ENCODE assay signal across 19 mouse cellular contexts in the genomic region with DNA sequence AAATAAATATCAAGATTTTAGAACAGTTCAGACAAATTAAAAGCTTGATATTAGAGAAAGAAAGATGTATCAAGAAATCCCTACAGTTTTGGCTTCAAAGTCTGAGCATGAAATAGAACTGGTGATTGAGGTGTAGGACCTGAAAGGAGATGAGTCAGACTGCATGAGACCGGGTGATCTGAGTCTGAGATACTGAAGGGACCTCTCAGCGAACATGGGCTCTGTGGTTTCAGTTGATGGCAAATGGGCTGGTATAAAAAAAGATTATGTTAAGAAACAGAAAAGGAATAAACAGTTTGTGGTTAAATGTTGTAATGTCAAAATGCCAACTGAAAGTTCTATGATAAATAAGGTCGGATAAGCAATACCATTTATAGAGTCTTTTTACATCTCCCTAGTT.
"Had no signal": no experiment of that assay in that cellular context is flagged by ENCODE, and none has a peak within 500 bp of the region (broad histone marks: within the 10 kb centered on the region; RNA-seq: fewer than 3 reads in every experiment).

No protein-coding gene starts in this region.

- H3K36me3 ChIP-seq: limb, embryonic 10.5 days; limb, embryonic 13.5 days; liver, embryonic 13.5 days; neural tube, embryonic 12.5 days; neural tube, embryonic 15.5 days had no signal

- H3K27me3 ChIP-seq: limb, embryonic 13.5 days; liver, embryonic 13.5 days; megakaryocyte, embryonic 14.5 days; neural tube, embryonic 12.5 days; neural tube, embryonic 15.5 days had no signal

- H3K9ac ChIP-seq: limb, embryonic 13.5 days; liver, embryonic 13.5 days; neural tube, embryonic 12.5 days; neural tube, embryonic 15.5 days had no signal

- DNase-seq: kidney, adult 2 months; kidney, postnatal 25 days; layer of hippocampus, adult 9-11 months; liver; liver, embryonic 13.5 days; lung, adult 2 months; lung, postnatal 14 days; lung, postnatal 4 days; midbrain, embryonic 14.5 days; thymus, adult 18-20 months; thymus, postnatal 4 days had no signal

- H3K4me1 ChIP-seq: liver, embryonic 13.5 days; megakaryocyte, embryonic 14.5 days; neural tube, embryonic 15.5 days had no signal

- H3K4me2 ChIP-seq: limb, embryonic 13.5 days; liver, embryonic 13.5 days; midbrain, embryonic 11.5 days; neural tube, embryonic 12.5 days; neural tube, embryonic 15.5 days had no signal

- H3K4me3 ChIP-seq: layer of hippocampus, adult 2 months; limb, embryonic 10.5 days; limb, embryonic 13.5 days; liver, embryonic 13.5 days; megakaryocyte, embryonic 14.5 days; neural tube, embryonic 12.5 days; neural tube, embryonic 15.5 days had no signal

- H3K9me3 ChIP-seq: limb, embryonic 10.5 days; limb, embryonic 13.5 days; liver, embryonic 13.5 days; megakaryocyte, embryonic 14.5 days; neural tube, embryonic 12.5 days; neural tube, embryonic 15.5 days had no signal

- H3K27ac ChIP-seq: kidney, postnatal 0 days; layer of hippocampus, adult 2 months; limb, embryonic 10.5 days; limb, embryonic 13.5 days; liver, embryonic 13.5 days; neural tube, embryonic 12.5 days; neural tube, embryonic 15.5 days had no signal
